Mouse (Mus musculus) liver, embryonic 15.5 days (tissue): ENCODE data around the gene Igfbp7. TPM values are rescaled to one million over a fixed set of nuclear protein-coding genes. Genes with fewer than 3 reads are reported as not detected.

Experiments used
- ATAC-seq: fragments of 200-750 bp; cut with Nextera tagmentation; 2 replicates; pipeline ENCODE4 v1.8.0; 2017; ENCODE audit warnings: moderate number of reproducible peaks, mild to moderate bottlenecking, moderate library complexity; ENCODE audit not compliant: insufficient read depth
- H3K27ac ChIP-seq: fragments of 300-500 bp; sonication (generic); replicated peaks from 2 replicates; pipeline ENCODE4 v1.5.1; 2015; ENCODE audit warnings: mild to moderate bottlenecking, inconsistent platforms
- H3K27me3 ChIP-seq: fragments of 300-500 bp; sonication (generic); 2 replicates; pipeline ENCODE4 v1.6.1; 2015; ENCODE audit warnings: mild to moderate bottlenecking, inconsistent platforms
- H3K36me3 ChIP-seq: fragments of 300-500 bp; sonication (generic); replicated peaks from 2 replicates; pipeline ENCODE4 v1.6.1; 2015; ENCODE audit warnings: moderate library complexity, mild to moderate bottlenecking, inconsistent platforms
- H3K4me1 ChIP-seq: fragments of 300-500 bp; sonication (generic); replicated peaks from 2 replicates; pipeline ENCODE4 v1.6.1; 2015; ENCODE audit warnings: inconsistent platforms
- H3K4me2 ChIP-seq: fragments of 300-500 bp; sonication (generic); 2 replicates; pipeline ENCODE4 v1.6.1; 2015; ENCODE audit warnings: moderate library complexity, mild to moderate bottlenecking, inconsistent platforms
- H3K4me3 ChIP-seq: fragments of 300-500 bp; sonication (generic); replicated peaks from 2 replicates; pipeline ENCODE4 v1.5.1; 2015; ENCODE audit warnings: mild to moderate bottlenecking, inconsistent platforms
- H3K9ac ChIP-seq: fragments of 300-500 bp; sonication (generic); 2 replicates; pipeline ENCODE4 v1.6.1; 2015; ENCODE audit warnings: moderate library complexity, mild to moderate bottlenecking, inconsistent platforms
- H3K9me3 ChIP-seq: fragments of 300-500 bp; sonication (generic); replicated peaks from 2 replicates; pipeline ENCODE4 v1.6.1; 2016; ENCODE audit warnings: inconsistent platforms
- WGBS: fragments of 180-500 bp; shearing (Covaris S2); methylation state at CpG from one replicate; pipeline ENCODE4 v1.1.7; 2015; ENCODE audit warnings: mixed read lengths; ENCODE audit not compliant: insufficient replicate concordance; 5-methylcytosine and 5-hydroxymethylcytosine counted together
- polyA plus RNA-seq: library from polyadenylated mRNA; unstranded; fragments of >200 nt; fragmentation: Nextera tagmentation; extraction: Ambion mirVana; gene quantifications from 2 replicates; pipeline ENCODE4 v1.2.1, GENCODE M21; 2015

Gene Igfbp7
- polyA plus RNA-seq, 1 experiment from 2014 or later: 24.3 TPM

- H3K9ac ChIP-seq: no peak overlapping the region
- 0 out of 2 replicates have a peak, but pooled peaks cover 5% of the 10 kb centered on the region for H3K4me1 ChIP-seq
- H3K4me3 ChIP-seq: no peak overlapping the region
- H3K27ac ChIP-seq: no peak overlapping the region
- H3K4me2 ChIP-seq: no peak overlapping the region
- H3K27me3 ChIP-seq: no peaks in the 10 kb centered on the region
- H3K36me3 ChIP-seq: peaks cover 51% of the 10 kb centered on the region
- H3K9me3 ChIP-seq: no peaks in the 10 kb centered on the region
- ATAC-seq: no peak
- WGBS: 85% methylated on average over 15 of the region's 15 CpGs
These were observed 57.7 kb downstream of the Igfbp7 start for GRCm38 (mm10) chr5:77349971-77350658.

GRCm38 (mm10) chr5:77348901-77349300 is 58.9 kb downstream of the Igfbp7 start:
- Histone ChIP-seq H3K9ac (no peak overlapping the region), H3K36me3 (peaks cover 62% of the 10 kb centered on the region), H3K4me2 (no peak overlapping the region), H3K27me3 (no peaks in the 10 kb centered on the region), H3K9me3 (no peaks in the 10 kb centered on the region), H3K4me1 (no peaks in the 10 kb centered on the region), H3K4me3 (no peak overlapping the region), H3K27ac (no peak overlapping the region)
- ATAC-seq: no peak
- WGBS: 91% methylated on average over 8 of the region's 8 CpGs

GRCm38 (mm10) chr5:77340033-77340432 is 67.8 kb downstream of the Igfbp7 start:
- Histone ChIP-seq H3K36me3 (peaks cover 95% of the 10 kb centered on the region), H3K27ac (no peak overlapping the region), H3K9me3 (no peaks in the 10 kb centered on the region), H3K27me3 (no peaks in the 10 kb centered on the region), H3K4me3 (no peak overlapping the region), H3K9ac (no peak overlapping the region), H3K4me1 (no peaks in the 10 kb centered on the region), H3K4me2 (no peak overlapping the region)
- ATAC-seq: no peak
- 84% methylated on average over 4 of the region's 4 CpGs for WGBS

- ATAC-seq: no peak
- no peaks in the 10 kb centered on the region for H3K9me3 ChIP-seq
- no peaks in the 10 kb centered on the region for H3K4me1 ChIP-seq
- WGBS: 61% methylated on average over 5 of the region's 5 CpGs
- H3K4me3 ChIP-seq: no peak overlapping the region
- no peaks in the 10 kb centered on the region for H3K27me3 ChIP-seq
- no peak overlapping the region for H3K9ac ChIP-seq
- H3K27ac ChIP-seq: no peak overlapping the region
- peaks cover 90% of the 10 kb centered on the region for H3K36me3 ChIP-seq
- H3K4me2 ChIP-seq: no peak overlapping the region
These were observed 77.7 kb downstream of the Igfbp7 start for GRCm38 (mm10) chr5:77330154-77330553.

- H3K4me3 ChIP-seq: no peak overlapping the region
- no peak overlapping the region for H3K9ac ChIP-seq
- ATAC-seq: no peak
- no peaks in the 10 kb centered on the region for H3K27me3 ChIP-seq
- no peak overlapping the region for H3K27ac ChIP-seq
- no peaks in the 10 kb centered on the region for H3K9me3 ChIP-seq
- H3K4me1 ChIP-seq: no peaks in the 10 kb centered on the region
- 60% methylated on average over 1 of the region's 1 CpGs for WGBS
- H3K36me3 ChIP-seq: peaks cover 94% of the 10 kb centered on the region
- no peak overlapping the region for H3K4me2 ChIP-seq
These were observed 82.9 kb downstream of the Igfbp7 start for GRCm38 (mm10) chr5:77324936-77325335.

GRCm38 (mm10) chr5:77314986-77315385 is 92.9 kb downstream of the Igfbp7 start:
- WGBS: 80% methylated on average over 6 of the region's 6 CpGs
- no peak overlapping the region for H3K27ac ChIP-seq
- no peaks in the 10 kb centered on the region for H3K9me3 ChIP-seq
- ATAC-seq: no peak
- H3K9ac ChIP-seq: no peak overlapping the region
- H3K36me3 ChIP-seq: peaks cover 59% of the 10 kb centered on the region
- H3K27me3 ChIP-seq: no peaks in the 10 kb centered on the region
- H3K4me1 ChIP-seq: peaks cover 16% of the 10 kb centered on the region
- no peak overlapping the region for H3K4me3 ChIP-seq
- no peak overlapping the region for H3K4me2 ChIP-seq

- no peak for ATAC-seq
- Histone ChIP-seq H3K9me3 (no peaks in the 10 kb centered on the region), H3K4me2 (no peak overlapping the region), H3K4me3 (no peak overlapping the region), H3K4me1 (peaks cover 18% of the 10 kb centered on the region), H3K27ac (no peak overlapping the region), H3K27me3 (no peaks in the 10 kb centered on the region), H3K36me3 (peaks cover 54% of the 10 kb centered on the region), H3K9ac (no peak overlapping the region)
- 86% methylated on average over 4 of the region's 4 CpGs for WGBS
These were observed 93.6 kb downstream of the Igfbp7 start for GRCm38 (mm10) chr5:77314206-77314605.

GRCm38 (mm10) chr5:77309924-77310772 is 97.7 kb downstream of the Igfbp7 start, which contains the start of the genes Noa1 and Polr2b:
Gene Noa1, minus strand, starts transcription at chr5:77310084.
Gene Polr2b, plus strand, starts transcription at chr5:77310147.
- Histone ChIP-seq H3K9ac (peak within 1 kb of the TSS; percentile 84), H3K4me3 (peak within 1 kb of the TSS; percentile 77), H3K36me3 (peaks cover 38% of the 10 kb centered on the region), H3K27me3 (no peaks in the 10 kb centered on the region), H3K9me3 (no peaks in the 10 kb centered on the region), H3K4me1 (peaks cover 36% of the 10 kb centered on the region), H3K4me2 (peak within 1 kb of the TSS; percentile 99), H3K27ac (peak within 1 kb of the TSS; percentile 94)
- under 1% methylated on average over 85 of the region's 85 CpGs for WGBS
- peak; percentile 96 for ATAC-seq

- Histone ChIP-seq H3K4me3 (peak overlapping the region; percentile 77), H3K9me3 (no peaks in the 10 kb centered on the region), H3K36me3 (peaks cover 39% of the 10 kb centered on the region), H3K27me3 (no peaks in the 10 kb centered on the region), H3K4me1 (peaks cover 36% of the 10 kb centered on the region), H3K4me2 (peak overlapping the region; percentile 99), H3K9ac (peak overlapping the region; percentile 84), H3K27ac (peak overlapping the region; percentile 94)
- WGBS: under 1% methylated on average over 76 of the region's 76 CpGs
- ATAC-seq: peak; percentile 30
These were observed 98.6 kb downstream of the Igfbp7 start for GRCm38 (mm10) chr5:77309051-77309906.

GRCm38 (mm10) chr5:77307821-77308553 is 99.9 kb downstream of the Igfbp7 start:
- Histone ChIP-seq H3K27me3 (no peaks in the 10 kb centered on the region), H3K4me3 (peak overlapping the region; percentile 77), H3K36me3 (peaks cover 35% of the 10 kb centered on the region), H3K9me3 (no peaks in the 10 kb centered on the region), H3K4me2 (peak overlapping the region; percentile 99), H3K9ac (peak overlapping the region; percentile 84), H3K27ac (peak overlapping the region; percentile 26; the same call in 1 of the 2 replicates), H3K4me1 (peaks cover 36% of the 10 kb centered on the region)
- no peak for ATAC-seq
- WGBS: 34% methylated on average over 5 of the region's 5 CpGs
